8 mouse cellular contexts compared by ENCODE assay signal in genomic region chr1:78338212-78338611, GRCm38 (mm10). TPM values are rescaled to one million over a fixed set of nuclear protein-coding genes. Genes with fewer than 3 reads are reported as not detected.
DNase-seq lines count a peak whose midpoint lies in the region; ATAC-seq and TF ChIP-seq lines count a peak whose summit lies in the region.
"Had no signal": no experiment of that assay in that cellular context is flagged by ENCODE, and none has a peak within 500 bp of the region (broad histone marks: within the 10 kb centered on the region; RNA-seq: fewer than 3 reads in every experiment).

No protein-coding gene starts in this region.

- ATAC-seq in forebrain, postnatal 0 days = peak; percentile 93
- peak; percentile 80 for ATAC-seq in intestine, embryonic 16.5 days

- no peaks in the 10 kb centered on the region for H3K9me3 ChIP-seq in forebrain, postnatal 0 days (ENCODE audit: low read length)
- no peaks in the 10 kb centered on the region for H3K9me3 ChIP-seq in intestine, embryonic 16.5 days (ENCODE audit: control insufficient read depth, low read length)

- no peak overlapping the region for H3K27ac ChIP-seq in forebrain, postnatal 0 days (ENCODE audit: low read depth, low read length)
- no peak overlapping the region for H3K27ac ChIP-seq in intestine, embryonic 16.5 days (ENCODE audit: low read length)
- H3K27ac ChIP-seq: macrophage had no signal

- peak; percentile 58 for TF ChIP-seq CTCF in forebrain, postnatal 0 days (IDR thresholded peaks at IDR 0.05; ENCODE audit: low read depth)

- no peak overlapping the region for H3K9ac ChIP-seq in forebrain, postnatal 0 days
- H3K9ac ChIP-seq in intestine, embryonic 16.5 days (ENCODE audit: low read depth, low read length) = no peak overlapping the region

- no peak overlapping the region for H3K4me2 ChIP-seq in forebrain, postnatal 0 days (ENCODE audit: low read depth)
- H3K4me2 ChIP-seq in intestine, embryonic 16.5 days (ENCODE audit: low read depth, low read length) = no peak overlapping the region

- WGBS in forebrain, postnatal 0 days = 31% methylated on average over 9 of the region's 9 CpGs
- WGBS in intestine, embryonic 16.5 days = 52% methylated on average over 9 of the region's 9 CpGs

- peak; percentile 46 for DNase-seq in testis, postnatal 10 days (ENCODE audit: low spot score)
- no peak for DNase-seq in testis, postnatal 14 days (ENCODE audit: low spot score)
- peak; percentile 43 for DNase-seq in forebrain, postnatal 0 days
- peak; percentile 52 for DNase-seq in lung, postnatal 25 days (ENCODE audit: low spot score)
- DNase-seq in urinary bladder, postnatal 36 days (ENCODE audit: low spot score in 2 of 2) = peak; percentile 8 to 24
- DNase-seq in c-Kit-positive CD71-positive TER-119-positive erythroid progenitor cells, embryonic 14.5 days (ENCODE audit: low spot score) = no peak

- no peaks in the 10 kb centered on the region for H3K4me1 ChIP-seq in forebrain, postnatal 0 days (ENCODE audit: insufficient read depth)
- H3K4me1 ChIP-seq in intestine, embryonic 16.5 days (ENCODE audit: control insufficient read depth, insufficient read depth, low read length) = peaks cover 5% of the 10 kb centered on the region; the same call in 1 of the 2 replicates

- no peaks in the 10 kb centered on the region for H3K27me3 ChIP-seq in forebrain, postnatal 0 days (ENCODE audit: insufficient read depth, low read length)
- no peaks in the 10 kb centered on the region for H3K27me3 ChIP-seq in intestine, embryonic 16.5 days (replicated peaks; ENCODE audit: control insufficient read depth, insufficient read depth, low read length)

- no peak overlapping the region for H3K4me3 ChIP-seq in forebrain, postnatal 0 days (ENCODE audit: low read depth, low read length)
- H3K4me3 ChIP-seq in intestine, embryonic 16.5 days (ENCODE audit: low read length) = no peak overlapping the region

- H3K36me3 ChIP-seq in forebrain, postnatal 0 days (ENCODE audit: insufficient read depth) = no peaks in the 10 kb centered on the region
- H3K36me3 ChIP-seq in intestine, embryonic 16.5 days (ENCODE audit: control insufficient read depth, insufficient read depth, low read length) = no peaks in the 10 kb centered on the region

RNA-seq across cellular contexts. Expression of gene Sgpp2, which starts 28.1 kb away (rescaled TPM):
- 0.67 and 1.2 TPM in 2 replicates for total RNA-seq in forebrain, postnatal 0 days (2014; rRNA removed)
- polyA plus RNA-seq in forebrain, postnatal 0 days (2015; fragmentation: Nextera tagmentation; extraction: Ambion mirVana) = 0.40 and 0.84 TPM in 2 replicates
- polyA plus RNA-seq in intestine, embryonic 16.5 days (2015; fragmentation: Nextera tagmentation; extraction: Ambion mirVana) = 46.4 and 48.0 TPM in 2 replicates
- polyA plus RNA-seq: macrophage had no signal

Comparison
In these comparisons a context has a peak if more than half of its experiments do, and no peak if none do; other contexts are left out.
1. DNase-seq: peak in testis, postnatal 10 days (single experiment), forebrain, postnatal 0 days (single experiment), lung, postnatal 25 days (single experiment) and urinary bladder, postnatal 36 days (2 of 2); none in testis, postnatal 14 days (single experiment) and c-Kit-positive CD71-positive TER-119-positive erythroid progenitor cells, embryonic 14.5 days (single experiment).
2. RNA of gene Sgpp2, which starts 28.1 kb away (polyA plus RNA-seq): 46.4 to 48.0 TPM in intestine, embryonic 16.5 days; 0.40 to 0.84 TPM in forebrain, postnatal 0 days; every median in the first group is over 10 times any median in the second.